Mouse (Mus musculus): ENCODE data around the gene Chchd4.

DNA sequence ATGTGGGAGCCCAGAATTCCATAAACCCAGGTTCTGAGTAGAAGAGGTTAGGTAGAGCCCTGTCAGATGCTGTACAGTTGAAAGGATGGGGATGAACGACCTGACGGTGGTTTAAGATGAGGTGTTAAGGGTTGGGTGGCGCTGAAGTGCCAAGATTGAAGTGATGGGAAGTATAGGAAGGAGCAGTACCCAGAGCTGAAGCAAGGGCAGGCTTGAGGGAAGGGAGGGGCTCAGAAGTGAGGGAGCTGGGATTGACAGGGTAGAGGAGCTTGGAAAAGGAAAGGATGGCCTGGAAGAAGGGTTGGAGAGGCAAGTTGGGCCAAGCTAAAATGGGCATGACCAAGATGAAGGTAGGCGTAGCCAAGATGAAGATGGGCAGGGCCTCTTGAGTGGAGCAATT, 51.7 kb downstream of the Chchd4 start:
- no peak for TF ChIP-seq CTCF (IDR thresholded peaks at IDR 0.05; ENCODE audit: extremely low read depth, insufficient read depth, low read length)
- TF ChIP-seq POLR2A (IDR thresholded peaks at IDR 0.05; ENCODE audit: extremely low read depth, insufficient read depth, low read length): no peak
